Mouse (Mus musculus): ENCODE results near the gene Itln1. TPM values are rescaled to one million over a fixed set of nuclear protein-coding genes. Genes with fewer than 3 reads are reported as not detected.

Gene Itln1
- polyA plus RNA-seq, 1 experiment from 2014 or later, result not detected

- Histone ChIP-seq H3K4me2 (ENCODE audit: low read length) (no peak overlapping the region), H3K36me3 (ENCODE audit: control insufficient read depth, insufficient read depth, low read length) (no peaks in the 10 kb centered on the region), H3K4me3 (replicated peaks; ENCODE audit: low read depth, low read length) (no peak overlapping the region), H3K27ac (replicated peaks; ENCODE audit: low read depth, low read length) (no peak overlapping the region), H3K9me3 (ENCODE audit: control insufficient read depth, low read length) (no peaks in the 10 kb centered on the region), H3K9ac (replicated peaks; ENCODE audit: low read length) (no peak overlapping the region), H3K4me1 (ENCODE audit: control insufficient read depth, insufficient read depth, low read length) (no peaks in the 10 kb centered on the region), H3K27me3 (ENCODE audit: control insufficient read depth, insufficient read depth, low read length) (no peaks in the 10 kb centered on the region)
- ATAC-seq (ENCODE audit: low FRiP score, low TSS enrichment), result no peak
- DNase-seq, result no peak
- 90% methylated on average over 3 of the region's 3 CpGs for WGBS
These were observed 65.4 kb downstream of the Itln1 start for GRCm38 (mm10) chr1:171469678-171470077.

Other genes with a start within 250 kb of the Itln1 start
- 92.6 and 98.9 TPM in 2 replicates for gene Usp21, start 247.3 kb downstream of the Itln1 start, polyA plus RNA-seq (2014; fragmentation: Nextera tagmentation; extraction: Ambion mirVana)
- gene Ufc1, start 240.3 kb downstream of the Itln1 start, polyA plus RNA-seq (2014; fragmentation: Nextera tagmentation; extraction: Ambion mirVana), result 120 and 132 TPM in 2 replicates
- gene Dedd, start 206.1 kb downstream of the Itln1 start, polyA plus RNA-seq (2014; fragmentation: Nextera tagmentation; extraction: Ambion mirVana), result 49.0 and 61.5 TPM in 2 replicates
- 39.1 and 45.0 TPM in 2 replicates for gene Nit1, start 189.6 kb downstream of the Itln1 start, polyA plus RNA-seq (2014; fragmentation: Nextera tagmentation; extraction: Ambion mirVana)
- 63.0 and 94.0 TPM in 2 replicates for gene Pfdn2, start 189.6 kb downstream of the Itln1 start, polyA plus RNA-seq (2014; fragmentation: Nextera tagmentation; extraction: Ambion mirVana)
- 3.6 and 3.7 TPM in 2 replicates for gene Klhdc9, start 174.5 kb downstream of the Itln1 start, polyA plus RNA-seq (2014; fragmentation: Nextera tagmentation; extraction: Ambion mirVana)
- gene Nectin4, start 165.2 kb downstream of the Itln1 start, polyA plus RNA-seq (2014; fragmentation: Nextera tagmentation; extraction: Ambion mirVana), result 1.4 and 1.6 TPM in 2 replicates
- 0.09 and 0.42 TPM in 2 replicates for gene Arhgap30, start 146.3 kb downstream of the Itln1 start, polyA plus RNA-seq (2014; fragmentation: Nextera tagmentation; extraction: Ambion mirVana)
- gene Usf1, start 124.0 kb downstream of the Itln1 start, polyA plus RNA-seq (2014; fragmentation: Nextera tagmentation; extraction: Ambion mirVana), result 207 and 236 TPM in 2 replicates
- 5.7 and 6.2 TPM in 2 replicates for gene Tstd1, start 116.4 kb downstream of the Itln1 start, polyA plus RNA-seq (2014; fragmentation: Nextera tagmentation; extraction: Ambion mirVana)
- gene F11r, start 97.8 kb downstream of the Itln1 start, polyA plus RNA-seq (2014; fragmentation: Nextera tagmentation; extraction: Ambion mirVana), result 3.3 and 8.1 TPM in 2 replicates
- gene Alyref2, start 31.8 kb downstream of the Itln1 start, polyA plus RNA-seq (2014; fragmentation: Nextera tagmentation; extraction: Ambion mirVana), result 28.2 and 33.5 TPM in 2 replicates
- gene Cd244a, start 23.9 kb upstream of the Itln1 start, polyA plus RNA-seq (2014; fragmentation: Nextera tagmentation; extraction: Ambion mirVana), result 0.07 TPM in 1 of 2 replicates, not detected in the other
- not detected in 2 replicates for gene Ly9, start 72.1 kb upstream of the Itln1 start, polyA plus RNA-seq (2014; fragmentation: Nextera tagmentation; extraction: Ambion mirVana)
- 0.24 TPM in 1 of 2 replicates, not detected in the other for gene Slamf7, start 117.7 kb upstream of the Itln1 start, polyA plus RNA-seq (2014; fragmentation: Nextera tagmentation; extraction: Ambion mirVana)
- 0.24 and 1.9 TPM in 2 replicates for gene Cd48, start 146.7 kb upstream of the Itln1 start, polyA plus RNA-seq (2014; fragmentation: Nextera tagmentation; extraction: Ambion mirVana)
- gene Slamf1, start 231.8 kb upstream of the Itln1 start, polyA plus RNA-seq (2014; fragmentation: Nextera tagmentation; extraction: Ambion mirVana), result 0.05 and 0.15 TPM in 2 replicates